Mouse (Mus musculus) layer of hippocampus, adult 8-10 months (tissue): Measurements from ENCODE around the gene Vmn1r184. TPM values are rescaled to one million over a fixed set of nuclear protein-coding genes. Genes with fewer than 3 reads are reported as not detected.
"Not testable (repeated sequence)": the region's sequence is repeated elsewhere in the genome, so short reads cannot be mapped to it uniquely, and the experiment has no call there.

Experiments
- DNase-seq, 2 experiments: peaks; one replicate each; pipeline ENCODE4 v3.0.0; 2022; ENCODE audit warnings: low spot score in 2 of 2
- total RNA-seq, 4 experiments: library from RNA; stranded (reverse); gene quantifications; 2 replicates each; pipeline ENCODE4 v1.2.4; 2022

The Vmn1r184 gene
- total RNA-seq = not detected

DNA sequence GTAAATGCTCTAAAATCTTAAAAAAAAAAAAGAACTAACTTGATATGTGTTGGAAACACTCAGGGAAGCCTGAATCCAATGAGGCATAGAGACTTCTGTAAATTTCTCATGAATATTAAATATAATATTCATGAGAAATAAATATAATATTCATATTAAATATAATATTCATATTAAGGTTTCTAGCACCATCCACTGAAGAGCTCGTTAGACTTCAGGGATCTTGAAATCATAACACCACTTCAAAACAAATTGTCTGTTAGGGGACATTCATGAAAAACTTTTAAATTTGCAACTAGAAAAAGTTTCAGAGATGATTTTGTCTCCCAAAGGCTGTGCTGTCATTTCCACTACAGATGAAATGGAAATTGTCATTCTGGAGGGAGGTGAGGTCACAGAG is at the start of gene Vmn1r184:
Gene Vmn1r184, plus strand, starts transcription at position 301 of the 400 bp plus-strand sequence.
- not testable (repeated sequence) for DNase-seq

DNA sequence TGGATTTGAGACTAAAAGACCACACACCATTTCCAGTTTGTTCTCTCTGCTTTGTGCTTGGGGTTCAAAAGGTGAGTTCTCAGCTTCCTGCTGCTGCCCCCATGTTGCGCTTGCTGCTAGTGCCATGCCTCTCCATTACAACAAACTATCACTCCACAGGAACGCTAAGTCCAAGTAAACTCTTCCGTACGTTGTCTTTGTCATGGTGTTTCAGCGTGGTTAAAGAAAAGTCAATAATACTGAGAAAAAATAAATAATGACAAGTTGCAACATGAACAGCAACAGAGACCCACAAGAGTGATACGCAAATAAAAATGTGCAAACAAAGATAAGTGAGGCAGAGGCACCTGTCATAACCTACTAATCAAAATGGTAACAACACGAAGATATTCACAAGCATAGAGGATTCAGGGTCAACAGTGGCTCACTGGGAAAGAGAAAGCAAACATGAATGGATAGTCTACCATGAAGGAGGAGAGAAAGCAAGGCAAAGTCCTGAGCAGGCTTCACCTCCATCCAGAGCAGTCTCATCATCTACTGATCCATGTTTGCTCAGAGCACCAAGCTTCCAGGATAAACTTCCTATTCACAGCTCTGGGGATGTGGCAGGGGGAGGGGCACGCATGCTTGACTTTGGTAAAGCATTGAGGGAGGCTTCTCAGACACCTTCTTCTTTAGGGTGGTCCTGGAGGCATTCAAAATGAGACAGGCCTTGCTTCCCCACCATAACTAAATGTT is 43.5 kb downstream of the Vmn1r184 start:
- DNase-seq = not testable (repeated sequence)

DNA sequence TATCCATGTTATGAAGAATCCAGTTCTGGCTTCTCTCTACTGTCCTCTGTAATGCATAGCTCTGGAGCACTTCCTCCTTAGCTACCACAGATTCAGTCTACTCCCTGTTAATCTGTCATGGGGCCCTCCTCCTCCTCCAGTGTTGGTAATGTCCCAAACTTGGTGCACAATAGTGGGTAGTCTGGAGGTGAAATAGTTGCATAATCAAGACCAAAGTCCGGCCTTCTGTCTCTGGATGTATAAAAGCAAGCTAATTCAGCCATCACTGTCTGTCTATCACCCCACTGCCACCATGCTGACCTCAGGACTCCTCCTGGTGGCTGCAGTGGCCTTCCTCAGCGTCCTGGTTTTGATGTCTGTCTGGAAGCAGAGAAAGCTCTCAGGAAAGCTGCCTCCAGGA is 46.8 kb downstream of the Vmn1r184 start, which contains the start of gene Cyp2a4:
Gene Cyp2a4, plus strand, starts transcription at position 244 of the 400 bp plus-strand sequence.
- not testable (repeated sequence) for DNase-seq

DNA sequence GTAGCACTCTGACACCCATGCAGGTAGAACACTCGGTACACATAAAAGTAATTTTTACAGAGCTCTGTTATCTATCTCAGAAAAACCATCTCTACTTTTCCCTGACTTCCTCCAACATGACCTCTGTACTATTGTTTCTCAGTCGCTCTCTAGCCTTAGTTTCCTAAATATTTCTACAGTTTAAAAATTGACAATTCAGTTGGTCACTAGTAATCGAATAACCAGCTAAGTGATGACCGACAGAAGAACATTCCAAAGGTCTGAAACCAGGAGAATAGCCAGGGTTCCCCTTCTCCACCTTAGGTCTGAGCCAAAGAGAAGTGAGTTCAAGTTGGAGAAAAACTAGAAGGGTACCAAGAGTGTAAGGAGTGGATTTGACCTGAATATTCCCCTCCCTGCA is 51.7 kb downstream of the Vmn1r184 start:
- DNase-seq = not testable (repeated sequence)

DNA sequence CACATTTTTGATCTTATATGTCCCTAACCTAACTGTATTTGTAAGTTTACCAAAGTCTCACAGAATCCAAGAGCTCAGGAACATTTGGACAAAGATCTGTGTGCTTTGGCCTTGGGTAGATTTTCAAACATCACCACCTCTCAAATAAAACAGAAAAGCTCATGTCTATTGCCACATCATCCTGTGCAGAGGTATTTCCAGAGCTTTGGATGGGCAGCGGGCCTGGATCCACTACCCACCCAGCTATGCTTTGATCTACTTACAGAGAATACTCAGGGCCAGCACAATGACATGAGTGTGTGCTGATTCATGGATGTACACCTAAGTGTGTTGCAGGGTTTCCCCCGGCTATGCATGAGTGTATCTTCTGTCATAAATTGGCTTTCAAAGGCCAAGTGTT is 55.1 kb downstream of the Vmn1r184 start:
- DNase-seq = not testable (repeated sequence)

DNA sequence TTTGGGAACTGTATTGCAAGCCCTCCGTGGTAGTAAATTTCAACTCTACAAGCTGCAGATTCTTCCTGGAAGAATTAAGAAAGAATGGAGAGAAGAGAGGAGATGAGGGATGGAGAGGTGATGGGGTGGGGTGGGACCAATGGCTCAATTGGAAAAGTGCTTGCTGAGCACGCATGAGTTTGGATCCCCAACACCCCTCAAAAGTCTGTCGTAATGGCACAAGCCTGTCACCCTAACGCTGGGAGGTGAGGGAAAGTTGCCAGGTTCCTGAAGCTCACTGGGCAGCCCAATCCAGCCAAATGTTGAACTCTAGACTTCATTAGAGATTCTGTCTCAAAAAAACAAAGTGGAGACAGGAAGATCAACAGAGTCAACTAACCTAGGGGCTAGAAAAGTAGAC is 55.7 kb downstream of the Vmn1r184 start:
- not testable (repeated sequence) for DNase-seq

Other genes starting within 250 kb of the Vmn1r184 start
- gene Cyp2b13, start 198.8 kb upstream of the Vmn1r184 start, total RNA-seq = not detected
- gene Cyp2b9, start 86.9 kb upstream of the Vmn1r184 start, total RNA-seq = not detected
- gene Cyp2a4, start 46.8 kb downstream of the Vmn1r184 start, total RNA-seq = not detected
- gene Nlrp9c, start 143.4 kb downstream of the Vmn1r184 start, total RNA-seq = not detected
- not detected for gene Nlrp4a, start 174.8 kb downstream of the Vmn1r184 start, total RNA-seq